Mouse (Mus musculus) retina, postnatal 7 days (tissue): Measurements from ENCODE around the gene Tpi1.

Source experiments
- DNase-seq: peaks from one replicate; pipeline ENCODE4 v3.0.0-alpha.2; 2012; ENCODE audit warnings: low read depth, low spot score

The Tpi1 gene

DNA sequence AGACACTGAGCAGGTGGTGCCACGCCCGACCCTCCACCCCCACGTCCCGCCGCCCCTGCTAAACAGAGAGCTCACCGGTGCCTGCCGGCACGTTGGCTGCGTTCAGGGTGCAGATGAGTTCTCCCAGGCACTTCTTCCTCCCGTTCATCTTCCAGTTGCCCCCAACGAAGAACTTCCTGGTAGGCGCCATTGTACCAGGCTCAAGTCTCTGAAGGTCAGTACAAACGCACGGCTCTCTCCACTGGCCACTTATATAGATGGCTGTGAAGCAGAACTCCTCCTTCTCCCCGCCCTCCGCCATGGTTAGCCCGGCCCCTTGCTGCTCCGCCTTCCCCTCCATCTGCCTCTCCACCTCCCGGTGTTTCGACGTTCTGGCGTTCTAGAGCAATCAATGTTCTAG, at the start of gene Tpi1:
Gene Tpi1, minus strand, starts transcription at position 364 of the 400 bp plus-strand sequence.
- peak; percentile 84 for DNase-seq

DNA sequence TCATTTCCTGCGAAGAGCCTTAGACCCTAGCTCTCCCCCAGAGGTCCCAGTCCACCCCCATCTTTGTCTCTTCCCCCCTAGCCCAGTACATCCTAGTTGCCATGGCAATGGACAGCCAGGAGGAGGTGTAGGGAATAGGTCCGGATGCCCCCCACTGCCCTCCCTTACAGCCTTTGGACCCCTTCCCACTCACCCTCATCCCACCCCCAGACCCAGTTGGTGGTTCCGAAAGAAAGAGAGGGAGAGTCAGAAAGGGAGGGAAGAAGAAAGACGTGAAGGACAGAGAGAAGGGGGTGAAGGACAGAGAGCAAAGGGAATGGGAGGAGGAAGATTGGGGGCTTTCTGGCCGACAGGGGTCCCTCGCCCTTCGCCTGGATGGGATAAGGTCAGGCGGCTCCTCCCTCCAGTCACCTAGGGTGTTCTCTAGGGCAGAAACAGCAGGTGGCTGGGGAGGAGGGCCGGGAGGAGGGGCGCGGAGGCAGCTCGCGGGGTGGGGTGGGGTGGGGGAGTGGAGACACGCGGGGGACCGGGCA, 49.1 kb upstream of the Tpi1 start:
- DNase-seq: no peak

DNA sequence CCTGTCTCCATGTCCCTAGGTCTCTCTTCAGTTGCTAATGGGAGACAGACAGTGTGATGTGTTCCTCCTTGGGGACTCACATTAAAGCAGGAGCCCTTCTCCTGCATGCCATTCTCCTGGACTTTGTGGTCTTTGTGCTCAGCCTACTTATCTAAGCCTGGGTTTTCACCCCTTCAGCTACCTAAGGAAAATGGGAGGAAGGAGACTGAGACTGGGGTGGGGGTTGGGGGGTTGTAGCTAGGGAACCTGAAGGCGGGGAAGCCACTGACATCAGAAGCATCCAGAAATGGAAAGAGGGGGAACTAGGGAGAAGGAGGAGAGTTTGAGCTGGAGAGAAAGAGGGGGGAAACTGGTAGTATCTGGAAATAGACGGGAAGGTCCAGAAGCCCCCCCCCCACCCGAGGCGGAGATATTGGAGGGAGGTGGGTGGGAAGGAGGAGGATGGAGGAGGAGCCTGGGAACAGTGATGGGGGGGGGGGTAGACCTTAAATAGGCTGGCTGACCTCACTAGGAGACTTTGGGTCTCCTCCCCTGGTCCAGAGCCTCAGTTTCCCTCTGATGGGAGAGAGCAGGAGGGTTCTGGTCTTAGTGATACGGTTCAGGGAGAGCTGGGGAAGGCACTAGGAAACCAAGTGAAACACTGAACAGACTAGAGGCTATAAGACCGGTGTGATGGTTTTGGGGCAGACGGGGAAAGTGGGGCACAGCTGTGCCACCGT, 48.5 kb upstream of the Tpi1 start:
- DNase-seq: no peak

DNA sequence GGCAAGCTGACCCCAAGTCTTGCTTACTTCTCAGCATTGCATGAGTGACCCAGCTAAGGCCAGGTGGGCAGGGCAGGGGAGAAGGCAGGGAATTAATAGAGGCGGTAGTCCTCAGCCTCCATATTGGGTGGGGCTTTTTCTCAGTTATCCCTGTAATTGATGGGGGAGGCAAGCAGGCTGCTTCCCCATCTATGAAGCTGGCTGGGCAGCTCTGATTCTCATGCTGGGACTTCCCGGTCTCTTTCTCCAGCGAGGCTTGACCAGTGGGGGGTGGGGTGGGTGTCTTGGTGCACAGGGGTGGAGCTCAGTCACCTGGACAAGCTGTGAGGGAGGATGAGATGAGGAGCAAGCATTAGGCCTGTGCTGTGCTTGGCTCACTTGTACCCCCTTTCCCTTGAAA, 47.7 kb upstream of the Tpi1 start:
- no peak for DNase-seq

DNA sequence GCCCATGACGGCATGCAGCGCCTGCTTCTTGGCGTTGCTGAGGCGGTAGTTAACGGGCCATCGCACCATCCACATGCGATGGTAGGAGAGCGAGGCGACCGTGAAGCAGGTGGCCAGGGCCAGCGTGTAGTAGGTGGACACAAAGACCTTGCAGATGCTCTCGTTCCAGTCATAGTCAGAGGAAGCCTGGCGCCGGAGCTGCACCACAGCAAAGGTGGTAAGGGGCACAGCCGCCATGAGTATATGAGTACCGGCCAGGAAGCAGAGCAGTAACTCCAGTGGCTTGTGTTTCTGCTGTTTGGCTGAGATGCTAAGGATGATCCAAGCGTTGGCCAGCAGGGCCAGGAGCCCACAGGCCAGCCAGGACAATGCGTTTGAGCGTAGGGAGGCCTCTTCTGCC, 47.2 kb upstream of the Tpi1 start:
- DNase-seq: no peak

DNA sequence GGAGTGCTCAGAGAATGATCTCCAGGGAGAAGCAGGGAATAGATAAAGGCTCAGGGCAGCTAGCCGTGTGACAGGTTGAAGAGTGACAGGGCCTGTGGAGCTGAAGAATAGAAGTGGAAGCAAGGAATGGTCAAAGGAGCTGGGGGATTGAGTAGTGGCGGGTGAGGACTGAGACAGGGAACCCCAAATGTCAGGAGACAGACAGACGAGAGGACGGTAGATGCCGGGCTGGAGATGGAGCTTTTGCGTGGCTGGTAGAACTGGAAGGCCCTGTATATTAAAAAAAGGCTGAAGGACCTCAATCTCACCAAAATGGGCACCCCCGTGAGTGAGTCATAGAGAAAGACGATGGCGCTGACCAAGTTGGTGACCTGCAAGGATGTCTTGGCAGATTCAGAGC, 46.4 kb upstream of the Tpi1 start:
- DNase-seq: no peak

DNA sequence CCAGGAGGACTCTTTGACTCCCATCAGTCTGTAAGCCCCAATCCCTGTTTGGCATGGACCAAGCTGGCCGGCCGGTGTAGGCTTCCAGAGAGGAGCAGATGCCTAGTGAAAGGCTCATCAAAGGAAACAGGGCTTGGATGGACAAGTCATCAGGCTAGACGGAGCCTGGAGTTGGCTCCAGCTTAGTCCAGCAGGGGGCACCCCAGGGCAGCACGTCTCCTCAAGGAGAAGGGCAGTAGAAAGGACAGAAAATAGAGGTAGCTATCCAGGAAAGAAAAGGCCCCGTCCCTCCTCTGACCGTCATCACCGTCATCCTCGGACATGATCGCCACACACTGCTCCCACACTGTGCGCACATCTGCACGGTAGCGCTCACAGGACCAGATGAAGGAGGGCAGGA, 45.6 kb upstream of the Tpi1 start:
- DNase-seq: peak; percentile 81

DNA sequence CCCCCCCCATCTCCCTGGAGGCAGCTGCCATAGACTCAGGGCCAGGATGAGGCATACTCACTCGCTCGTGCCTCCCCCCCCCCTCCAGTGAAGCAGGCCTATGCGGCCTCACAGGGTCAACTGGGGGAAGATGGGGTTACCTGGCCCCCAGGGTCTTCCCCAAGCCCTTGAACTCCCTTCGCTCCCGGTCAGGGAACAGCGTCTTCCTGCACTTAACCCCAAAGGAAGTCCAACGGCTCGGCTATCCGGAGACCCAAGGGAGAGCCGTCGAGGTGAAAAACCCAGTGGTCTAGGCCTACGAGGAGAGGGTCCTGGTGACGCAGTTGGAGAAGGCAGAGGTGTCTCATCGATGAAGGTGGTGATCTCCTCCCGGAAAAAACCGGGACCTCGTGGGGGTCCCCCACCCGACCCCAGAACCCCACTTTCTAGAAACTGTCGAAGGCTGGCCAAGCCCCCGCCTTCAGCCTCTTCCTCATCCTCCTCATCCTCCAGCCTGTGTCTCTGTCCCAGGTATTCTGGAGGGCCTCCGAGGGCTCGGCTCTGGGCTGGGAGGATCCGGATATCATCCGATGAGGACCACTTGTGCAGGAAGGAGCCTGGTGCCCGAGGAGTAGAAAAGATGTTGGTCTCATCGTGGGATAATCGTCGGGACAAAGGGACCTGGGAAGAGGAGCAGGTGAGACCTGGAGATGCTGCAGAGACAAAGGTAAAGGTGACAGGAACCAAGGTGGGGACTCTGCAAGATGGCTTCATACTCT, 44.6 kb upstream of the Tpi1 start:
- DNase-seq: no peak

DNA sequence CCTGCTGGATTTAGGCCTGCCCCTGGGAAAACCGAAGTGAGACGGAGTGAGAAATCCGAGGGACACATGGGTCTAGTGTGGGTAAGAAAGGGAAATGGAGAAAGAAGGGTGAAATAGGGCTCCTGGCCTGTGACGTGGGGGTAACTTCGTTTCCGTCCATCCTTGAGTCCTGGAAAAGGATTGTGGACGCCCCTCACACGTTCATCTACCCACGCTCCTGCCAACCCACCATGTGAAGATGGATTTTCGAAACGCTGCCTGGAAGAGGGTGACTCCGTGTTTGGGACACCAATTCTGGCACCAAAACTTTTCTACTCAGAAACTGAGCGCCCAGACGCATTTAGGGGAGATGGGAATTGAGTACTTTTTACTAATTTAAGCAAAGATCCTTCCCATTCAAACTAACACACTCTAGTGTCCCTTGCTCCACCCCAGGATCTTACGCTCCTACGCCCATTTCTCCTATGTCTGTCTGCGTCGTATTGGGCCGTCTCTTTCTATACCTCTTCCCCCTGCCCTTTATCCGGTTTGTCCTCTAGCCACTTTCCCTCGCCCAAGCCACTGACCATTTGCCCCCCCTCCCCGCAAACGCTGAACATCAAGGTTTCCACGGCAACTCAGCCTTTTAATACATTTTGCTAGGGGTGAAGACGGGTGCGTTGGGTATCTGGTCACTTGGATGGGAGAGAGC, 43.9 kb upstream of the Tpi1 start:
- DNase-seq: no peak

DNA sequence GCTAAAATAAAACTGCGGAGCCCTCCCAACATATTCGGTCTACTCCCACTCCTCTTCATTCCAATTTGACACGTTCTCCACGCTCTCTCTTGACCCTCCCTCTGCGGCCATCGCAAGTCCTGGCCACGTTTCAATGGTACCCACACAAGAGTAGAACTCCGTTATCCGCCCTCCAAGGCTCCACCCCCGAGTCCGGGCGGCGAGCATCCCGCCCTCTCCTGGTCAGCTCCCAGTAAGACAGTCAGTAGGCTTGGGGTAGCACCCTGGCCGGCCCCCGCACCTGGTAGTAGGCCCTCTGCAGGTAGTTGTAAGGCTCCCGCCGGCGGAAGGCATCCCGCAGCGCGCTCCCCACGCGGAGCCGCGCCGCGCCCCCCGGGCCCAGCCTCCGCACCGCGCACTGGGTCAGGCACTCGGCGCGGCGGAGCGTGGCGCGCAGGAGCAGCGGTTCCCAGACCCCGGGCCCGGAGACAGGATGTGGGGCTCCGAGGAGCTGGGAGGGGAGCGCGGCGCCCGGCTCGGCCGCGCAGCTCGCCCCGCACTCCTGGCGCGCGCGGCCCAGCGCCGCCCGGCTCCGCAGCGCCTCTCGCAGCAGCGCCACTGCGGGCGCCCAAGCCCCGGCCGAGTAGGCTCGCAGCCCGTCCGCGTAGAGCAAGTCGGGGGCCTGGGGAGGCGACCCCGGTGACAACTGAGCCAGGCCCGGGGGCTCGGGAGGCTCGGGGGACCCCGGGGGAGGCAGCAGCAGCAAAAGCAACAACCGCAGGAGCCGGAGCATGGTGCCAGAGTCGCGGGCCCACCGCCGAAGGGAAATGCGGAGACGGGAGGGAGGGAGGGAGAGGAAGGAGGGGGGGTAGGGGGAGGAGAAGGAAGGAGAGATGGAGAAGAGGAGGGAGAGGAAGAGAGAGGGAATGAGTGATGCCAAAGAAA, 43.1 kb upstream of the Tpi1 start, which contains the start of gene P3h3:
Gene P3h3, minus strand, starts transcription at position 837 of the 924 bp plus-strand sequence.
- peak; percentile 69 for DNase-seq

DNA sequence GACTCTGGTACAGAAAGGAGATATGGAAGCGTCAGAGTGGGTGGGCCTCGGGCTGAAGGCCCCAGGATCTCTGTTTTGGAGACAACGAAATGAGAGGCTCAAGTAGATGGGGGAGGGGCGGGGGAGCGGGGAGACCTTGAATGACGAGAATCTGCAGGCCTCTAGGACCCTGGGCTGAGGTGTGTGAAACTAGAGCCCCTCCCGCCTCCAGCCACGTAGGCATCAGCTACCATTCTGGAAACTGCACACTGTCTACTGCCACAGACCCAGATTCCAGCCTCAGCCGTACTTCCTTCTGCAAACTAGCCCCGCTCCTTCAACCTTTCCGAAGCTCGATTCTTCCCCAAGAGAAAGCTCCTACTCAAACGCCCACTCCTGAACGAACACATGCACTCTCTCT, 42.2 kb upstream of the Tpi1 start:
- no peak for DNase-seq

DNA sequence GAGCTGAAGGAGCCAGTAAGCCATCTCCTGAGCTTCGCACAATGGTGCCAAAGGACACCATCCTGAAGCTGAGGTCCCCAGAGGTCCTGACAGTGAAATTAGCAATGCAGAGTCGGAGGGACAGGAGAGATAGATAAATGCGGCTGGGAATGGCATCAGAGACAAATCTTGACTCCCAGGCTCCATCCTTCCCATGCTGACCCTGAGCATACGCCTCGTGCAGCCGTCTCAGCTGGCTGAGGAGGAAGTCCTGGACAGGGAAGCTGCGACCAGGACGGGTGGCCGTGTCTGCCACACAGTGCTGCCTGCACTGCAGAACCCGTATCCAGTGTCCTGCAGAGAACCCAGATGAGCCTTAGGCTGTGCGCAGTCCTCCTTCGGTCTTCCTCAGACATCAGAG, 40.6 kb upstream of the Tpi1 start:
- no peak for DNase-seq

DNA sequence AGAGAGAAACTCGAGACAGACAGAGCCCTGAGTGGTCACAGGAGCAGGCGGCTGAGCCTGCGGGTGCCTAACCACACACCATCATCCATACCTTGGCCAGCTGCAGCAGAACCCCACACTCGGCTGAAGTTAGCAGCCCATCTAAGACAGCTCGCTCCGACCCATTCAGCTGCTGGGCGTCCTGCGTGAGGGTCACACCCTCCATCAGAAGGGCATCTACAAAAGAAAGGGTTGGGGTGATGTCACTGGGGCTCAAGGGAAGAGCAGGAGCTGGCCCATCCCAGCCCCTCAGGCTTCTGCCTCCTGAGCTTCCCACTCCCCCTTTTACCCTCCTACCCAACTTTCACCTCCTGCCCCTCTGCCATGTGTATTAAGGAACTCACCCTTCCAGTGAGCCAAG, 36.4 kb upstream of the Tpi1 start:
- no peak for DNase-seq

DNA sequence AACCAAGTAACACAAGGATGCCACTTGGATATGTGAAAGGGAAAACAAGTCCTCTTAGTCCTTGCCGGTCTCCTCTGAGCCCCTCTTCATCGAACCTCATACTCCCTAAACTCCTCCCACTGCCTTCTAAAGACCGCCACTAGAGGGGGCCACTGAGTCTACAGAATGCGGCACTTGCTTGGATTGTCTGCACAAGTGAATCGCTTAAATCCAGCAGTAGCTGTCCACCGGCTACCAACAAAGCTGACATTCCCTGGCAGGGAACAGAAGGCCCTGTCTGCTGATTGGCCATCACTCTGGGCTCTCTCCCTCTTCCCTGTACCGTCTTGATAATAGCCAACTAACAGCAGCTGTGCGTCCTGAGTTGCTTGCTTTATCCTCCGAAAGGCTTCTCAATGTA, 33.2 kb upstream of the Tpi1 start:
- DNase-seq: peak; percentile 95

DNA sequence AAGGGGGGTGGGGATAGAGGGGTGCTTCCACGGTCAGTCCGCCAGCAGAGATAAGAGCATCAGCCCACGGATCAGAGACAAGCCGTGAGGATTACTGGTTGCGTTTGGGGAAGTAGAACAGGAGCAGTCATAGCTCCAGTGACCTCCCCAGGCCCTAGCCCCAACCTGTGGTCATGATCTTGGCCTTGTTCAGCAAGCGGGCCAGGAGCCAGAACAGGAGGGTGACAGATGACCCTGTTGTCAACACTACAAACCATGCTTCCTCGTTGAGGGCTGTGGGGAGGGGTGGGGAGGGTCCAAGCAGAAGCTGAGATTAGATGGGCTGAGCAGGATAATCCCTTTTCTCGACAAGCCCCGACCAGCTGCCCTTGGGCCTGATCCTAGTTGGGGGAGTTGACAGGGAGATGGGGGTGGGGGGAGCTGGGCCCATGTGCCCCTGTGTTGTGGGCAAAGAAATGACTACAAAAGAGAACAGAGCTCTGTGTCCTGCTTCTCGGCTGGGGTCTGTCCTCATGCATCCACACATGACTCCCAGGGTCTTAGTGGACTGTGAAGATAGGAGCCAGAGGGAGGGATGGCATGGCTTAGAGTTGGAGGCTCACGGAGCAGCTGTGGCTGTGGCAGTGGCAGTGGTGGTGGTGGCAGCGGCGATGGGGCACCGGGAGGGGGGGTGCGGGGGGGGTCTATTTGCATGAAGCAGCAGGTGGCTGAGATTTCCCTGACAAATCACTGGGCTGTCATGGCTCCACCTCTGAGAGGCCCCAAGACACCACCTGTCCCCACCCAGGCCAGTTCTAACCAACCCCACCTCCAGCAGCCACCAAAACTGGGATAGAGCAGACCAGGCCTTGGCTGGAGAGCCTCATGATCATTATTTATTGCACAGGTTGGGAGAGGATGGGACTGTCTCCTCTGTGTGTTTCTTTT, 26.4 kb upstream of the Tpi1 start, which contains the start of gene Gnb3:
Gene Gnb3, minus strand, starts transcription at position 35 of the 927 bp plus-strand sequence.
- peak; percentile 94 for DNase-seq

DNA sequence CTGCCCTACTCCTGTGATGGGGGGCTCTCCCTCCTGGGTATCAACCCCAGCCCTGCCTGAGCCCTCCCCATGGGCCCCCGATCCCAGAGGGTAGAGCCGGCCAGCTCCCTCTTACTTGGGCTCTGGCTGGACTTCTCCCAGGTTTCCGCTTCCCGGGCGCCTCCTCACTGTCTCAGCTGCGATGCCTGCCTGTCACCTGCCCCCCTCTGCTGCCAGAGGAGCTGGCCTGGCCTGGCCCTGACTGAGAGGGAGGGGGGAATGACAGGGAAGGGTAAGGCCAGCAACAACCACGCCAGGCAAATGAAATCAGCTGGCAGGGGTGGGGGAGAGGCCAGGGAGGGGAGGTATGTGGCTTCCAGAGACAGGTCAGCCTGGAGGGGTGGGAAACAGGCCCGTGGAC, 25.7 kb upstream of the Tpi1 start:
- DNase-seq: no peak

DNA sequence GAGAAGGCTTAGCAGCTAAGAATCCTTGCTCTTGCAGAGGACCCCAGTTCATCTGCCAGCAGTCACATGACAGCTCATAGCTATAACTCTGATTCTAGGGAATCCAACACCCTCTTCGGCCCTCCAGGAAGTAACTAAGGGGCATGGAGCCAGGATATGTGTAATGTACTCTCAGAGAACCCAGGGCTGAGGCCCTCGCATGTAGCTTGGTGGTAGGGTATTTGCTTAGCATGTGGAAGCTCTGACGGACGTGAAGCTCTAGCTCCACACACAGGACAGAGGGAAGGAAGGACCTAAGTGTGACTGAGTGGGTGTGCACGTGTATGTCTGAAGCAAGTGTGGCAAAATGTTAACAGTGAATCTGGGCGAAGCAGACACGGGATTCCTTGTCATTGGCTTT, 22.3 kb upstream of the Tpi1 start:
- DNase-seq: no peak

DNA sequence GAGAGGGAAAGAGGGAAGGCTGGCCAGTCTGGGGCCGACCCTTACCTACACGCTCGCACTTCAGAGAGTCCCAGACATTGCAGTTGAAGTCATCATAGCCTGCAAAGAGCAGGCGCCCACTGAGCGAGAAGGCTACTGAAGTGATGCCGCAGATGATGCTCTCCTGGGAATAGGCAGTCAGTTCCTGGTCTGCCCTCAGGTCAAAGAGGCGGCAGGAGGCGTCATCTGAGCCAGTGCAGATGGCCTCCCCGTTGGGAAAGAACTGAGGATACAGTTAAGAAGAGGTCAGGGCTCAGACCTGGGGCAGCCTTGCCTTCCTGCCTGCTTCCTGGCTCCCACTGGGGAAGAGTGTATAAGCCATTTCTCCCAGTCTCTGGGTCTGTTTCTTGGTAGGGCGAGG, 21.4 kb upstream of the Tpi1 start:
- DNase-seq: no peak

DNA sequence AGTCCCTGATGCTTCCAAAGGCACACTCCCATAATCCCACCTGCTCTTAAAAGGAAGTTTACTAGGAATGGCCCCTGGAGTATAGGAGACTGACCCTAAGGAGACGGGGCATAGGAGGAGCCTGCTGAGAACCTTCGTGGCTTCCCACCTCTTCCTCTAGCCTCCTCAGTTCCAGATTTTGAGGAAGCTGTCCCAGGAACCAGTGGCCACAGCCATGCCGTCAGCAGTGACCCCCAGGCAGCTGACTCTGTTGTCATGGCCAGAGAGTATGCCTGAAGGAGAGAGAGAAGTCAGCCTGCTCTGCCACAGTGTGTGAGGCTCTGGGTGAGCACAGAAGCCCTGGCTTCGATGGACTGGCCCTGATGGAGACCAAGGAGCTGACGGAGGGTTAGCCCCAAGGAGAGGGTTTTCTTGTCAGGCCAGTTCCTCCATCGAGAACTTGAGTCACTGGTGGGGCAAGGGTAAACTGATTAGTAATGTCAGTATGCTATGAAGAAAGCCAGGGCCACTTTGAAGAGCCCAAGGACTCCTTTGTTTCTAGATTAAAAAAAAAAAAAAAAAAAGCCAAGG, 20.5 kb upstream of the Tpi1 start:
- no peak for DNase-seq

DNA sequence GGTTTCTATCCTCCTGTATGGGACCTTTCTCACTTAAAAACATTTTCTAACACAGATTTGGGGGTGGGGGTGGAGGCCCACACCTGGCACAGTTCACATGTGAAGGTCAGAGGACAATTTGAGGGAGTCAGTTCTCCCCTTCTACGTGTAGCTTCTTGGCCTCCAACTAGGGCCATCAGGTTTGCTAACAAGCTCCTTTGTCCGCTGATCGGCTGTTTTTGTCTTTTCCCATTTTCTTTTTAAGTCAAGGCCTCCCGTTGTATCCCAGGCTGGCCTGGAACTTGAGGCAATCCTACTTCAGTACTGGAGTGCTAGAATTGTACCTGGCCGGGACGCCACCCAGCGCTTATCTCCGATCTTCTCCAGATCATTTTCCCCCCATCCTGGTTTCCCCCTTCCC, 17.6 kb upstream of the Tpi1 start:
- DNase-seq: no peak
